Mouse (Mus musculus) forebrain, embryonic 13.5 days (tissue): ENCODE measurements at regions not wholly inside any gene's neighbourhood (a gene's known extent, or its start where the extent isn't known, plus 50 kb on each side); places are given as distances from the start of the nearest gene placed in this dataset.

Experiments
- ATAC-seq: fragments of 200-750 bp; cut with Nextera tagmentation; 2 replicates; pipeline ENCODE4 v1.8.0; 2017
- H3K27ac ChIP-seq: fragments of 300-500 bp; sonication (generic); 2 replicates; pipeline ENCODE4 v1.5.1; 2015; ENCODE audit warnings: inconsistent platforms, mild to moderate bottlenecking, moderate library complexity
- H3K27me3 ChIP-seq: fragments of 300-500 bp; sonication (generic); 2 replicates; pipeline ENCODE4 v1.6.1; 2015; ENCODE audit warnings: mild to moderate bottlenecking, inconsistent platforms
- H3K36me3 ChIP-seq: fragments of 300-500 bp; sonication (generic); 2 replicates; pipeline ENCODE4 v1.6.1; 2015; ENCODE audit warnings: mild to moderate bottlenecking, inconsistent platforms; ENCODE audit not compliant: poor library complexity, severe bottlenecking
- H3K4me1 ChIP-seq: fragments of 300-500 bp; sonication (generic); 2 replicates; pipeline ENCODE4 v1.6.1; 2015; ENCODE audit warnings: inconsistent platforms
- H3K4me2 ChIP-seq: fragments of 300-500 bp; sonication (generic); 2 replicates; pipeline ENCODE4 v1.6.1; 2015; ENCODE audit warnings: inconsistent platforms, mild to moderate bottlenecking, moderate library complexity
- H3K4me3 ChIP-seq: fragments of 300-500 bp; sonication (generic); 2 replicates; pipeline ENCODE4 v1.5.1; 2015; ENCODE audit warnings: mild to moderate bottlenecking, inconsistent platforms
- H3K9ac ChIP-seq: fragments of 300-500 bp; sonication (generic); 2 replicates; pipeline ENCODE4 v1.6.1; 2015; ENCODE audit warnings: mild to moderate bottlenecking, inconsistent platforms
- H3K9me3 ChIP-seq: fragments of 300-500 bp; sonication (generic); replicated peaks from 2 replicates; pipeline ENCODE4 v1.6.1; 2016; ENCODE audit warnings: inconsistent platforms
- WGBS: fragments of 180-500 bp; shearing (Covaris S2); methylation state at CpG from one replicate; pipeline ENCODE4 v1.1.7; 2015; 5-methylcytosine and 5-hydroxymethylcytosine counted together

DNA sequence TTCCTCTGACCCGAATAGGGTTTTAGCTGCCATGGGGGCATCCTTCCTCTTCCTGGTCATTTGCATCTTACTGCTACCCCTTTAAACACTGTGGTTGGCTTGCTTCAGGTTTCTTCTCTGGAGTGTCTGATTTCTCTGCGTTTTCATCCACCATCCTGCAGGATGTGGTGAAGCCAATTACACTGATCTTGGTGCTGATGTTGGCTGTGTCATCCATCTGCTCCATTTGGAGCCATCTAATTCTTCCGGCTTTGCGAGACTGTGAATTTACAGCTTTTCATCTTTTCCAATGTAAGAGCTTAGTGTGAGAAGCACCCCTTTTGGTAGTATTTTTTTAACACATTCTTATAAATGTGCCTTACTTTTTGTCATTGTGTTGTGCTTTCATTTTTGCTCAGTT lies 66.4 kb upstream of the Csl start:
- Histone ChIP-seq H3K9ac (no peak overlapping the region), H3K27ac (no peak overlapping the region), H3K4me2 (no peak overlapping the region), H3K4me1 (no peaks in the 10 kb centered on the region), H3K4me3 (no peak overlapping the region), H3K27me3 (no peaks in the 10 kb centered on the region), H3K9me3 (no peaks in the 10 kb centered on the region), H3K36me3 (no peaks in the 10 kb centered on the region)
- no peak for ATAC-seq
- WGBS = 93% methylated on average over 4 of the region's 4 CpGs

DNA sequence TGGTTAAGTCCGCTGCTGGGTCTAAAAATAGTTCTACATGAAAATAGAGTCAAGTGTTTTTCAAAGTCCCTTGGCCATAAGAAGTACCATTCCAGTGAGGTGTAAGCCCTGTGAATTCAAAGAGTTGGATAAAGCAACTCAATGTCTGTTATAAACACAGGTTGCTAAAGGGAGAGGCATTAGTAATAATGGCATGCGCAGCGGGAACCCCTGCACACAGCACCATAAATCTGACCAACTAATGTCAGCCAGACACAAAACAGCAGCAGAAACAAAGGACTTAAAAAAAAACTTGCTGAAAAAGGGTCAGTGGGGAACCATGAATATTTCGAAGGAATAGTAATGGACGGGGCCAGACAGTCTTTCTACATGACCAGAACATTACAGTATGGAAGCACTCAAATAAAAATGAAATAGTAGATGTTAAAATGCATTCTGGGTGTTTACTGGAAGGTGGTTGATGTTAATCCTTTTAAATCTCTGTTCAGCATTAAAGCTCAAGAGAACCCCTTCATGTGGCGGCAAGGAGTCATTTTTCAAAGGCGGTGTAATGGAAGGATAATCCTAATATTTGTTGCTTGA lies 52.7 kb upstream of the Csl start:
- no peaks in the 10 kb centered on the region for H3K4me1 ChIP-seq
- no peaks in the 10 kb centered on the region for H3K9me3 ChIP-seq
- WGBS = 86% methylated on average over 7 of the region's 7 CpGs
- no peak overlapping the region for H3K4me3 ChIP-seq
- H3K27me3 ChIP-seq = no peaks in the 10 kb centered on the region
- H3K36me3 ChIP-seq = no peaks in the 10 kb centered on the region
- no peak for ATAC-seq
- H3K4me2 ChIP-seq = no peak overlapping the region
- H3K9ac ChIP-seq = no peak overlapping the region
- H3K27ac ChIP-seq = no peak overlapping the region

DNA sequence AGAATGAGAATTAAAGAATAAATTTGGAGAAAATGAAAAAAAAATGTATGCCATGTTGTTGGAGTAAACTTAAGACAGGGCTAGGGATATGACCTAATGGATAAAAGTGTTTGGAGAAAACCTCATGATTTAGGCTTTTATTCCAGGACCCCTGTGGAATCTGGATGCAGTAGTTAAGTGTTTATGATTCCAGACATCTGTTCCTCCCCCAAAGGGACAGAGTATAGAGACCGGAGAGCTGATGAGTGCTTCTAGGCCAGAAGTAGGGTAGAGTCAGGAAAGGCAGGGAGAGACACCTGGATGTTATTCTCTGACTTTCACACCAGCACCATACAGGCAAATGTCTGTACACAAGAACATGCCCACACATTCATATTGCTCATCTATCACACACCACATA lies 52.0 kb upstream of the Csl start:
- Histone ChIP-seq H3K4me3 (no peak overlapping the region), H3K27me3 (no peaks in the 10 kb centered on the region), H3K27ac (no peak overlapping the region), H3K36me3 (no peaks in the 10 kb centered on the region), H3K9me3 (no peaks in the 10 kb centered on the region), H3K4me1 (no peaks in the 10 kb centered on the region), H3K9ac (no peak overlapping the region), H3K4me2 (no peak overlapping the region)
- ATAC-seq = no peak
- WGBS = 100% methylated on average over 1 of the region's 1 CpGs
